Mouse (Mus musculus): ENCODE measurements at regions not wholly inside any gene's neighbourhood (a gene's known extent, or its start where the extent isn't known, plus 50 kb on each side); places are given as distances from the start of the nearest gene placed in this dataset.

- no peak for DNase-seq
These were observed 75.8 kb downstream of the Rnd3 start for GRCm38 (mm10) chr2:51073040-51073594.

GRCm38 (mm10) chr2:51072346-51072885, 76.5 kb downstream of the Rnd3 start:
- no peak for DNase-seq

- DNase-seq, result no peak
These were observed 78.0 kb downstream of the Rnd3 start for GRCm38 (mm10) chr2:51070902-51071301.

GRCm38 (mm10) chr2:51066423-51066831, 82.5 kb downstream of the Rnd3 start:
- no peak for DNase-seq

- no peak for DNase-seq
These were observed 83.1 kb downstream of the Rnd3 start for GRCm38 (mm10) chr2:51065821-51066220.

- no peak for DNase-seq
These were observed 84.1 kb downstream of the Rnd3 start for GRCm38 (mm10) chr2:51064821-51065220.

GRCm38 (mm10) chr2:51062049-51062448, 86.9 kb downstream of the Rnd3 start:
- no peak for DNase-seq

- DNase-seq, result no peak
These were observed 90.8 kb downstream of the Rnd3 start for GRCm38 (mm10) chr2:51058158-51058557.

- peak; percentile 65 for DNase-seq
These were observed 92.7 kb downstream of the Rnd3 start for GRCm38 (mm10) chr2:51056141-51056731.

- DNase-seq, result no peak
These were observed 93.6 kb downstream of the Rnd3 start for GRCm38 (mm10) chr2:51055339-51055738.

GRCm38 (mm10) chr2:51049834-51050170, 99.1 kb downstream of the Rnd3 start:
- DNase-seq, result no peak

- no peak for DNase-seq
These were observed 99.6 kb downstream of the Rnd3 start for GRCm38 (mm10) chr2:51049101-51049833.

GRCm38 (mm10) chr2:51047520-51047919, 101.4 kb downstream of the Rnd3 start:
- no peak for DNase-seq

GRCm38 (mm10) chr2:51045626-51046025, 103.3 kb downstream of the Rnd3 start:
- no peak for DNase-seq

- no peak for DNase-seq
These were observed 107.8 kb downstream of the Rnd3 start for GRCm38 (mm10) chr2:51041101-51041500.

GRCm38 (mm10) chr2:51038685-51039084, 110.2 kb downstream of the Rnd3 start:
- DNase-seq, result no peak

- no peak for DNase-seq
These were observed 111.9 kb downstream of the Rnd3 start for GRCm38 (mm10) chr2:51036995-51037394.

- DNase-seq, result no peak
These were observed 112.6 kb downstream of the Rnd3 start for GRCm38 (mm10) chr2:51036190-51036755.

GRCm38 (mm10) chr2:51033881-51034280, 115.0 kb downstream of the Rnd3 start:
- DNase-seq, result no peak

- DNase-seq, result no peak
These were observed 126.4 kb downstream of the Rnd3 start for GRCm38 (mm10) chr2:51022479-51022878.

- DNase-seq, result no peak
These were observed 132.8 kb downstream of the Rnd3 start for GRCm38 (mm10) chr2:51016129-51016402.

GRCm38 (mm10) chr2:51015360-51016128, 133.4 kb downstream of the Rnd3 start:
- DNase-seq, result no peak

GRCm38 (mm10) chr2:51014232-51014631, 134.7 kb downstream of the Rnd3 start:
- DNase-seq, result no peak

All from kidney, postnatal 14 days (tissue).